Mouse (Mus musculus) hindbrain, embryonic 15.5 days (tissue): ENCODE results near the gene Il3ra. TPM values are rescaled to one million over a fixed set of nuclear protein-coding genes. Genes with fewer than 3 reads are reported as not detected.

Experiments
- ATAC-seq: fragments of 200-750 bp; cut with Nextera tagmentation; 2 replicates; pipeline ENCODE4 v1.8.0; 2017; ENCODE audit warnings: low read depth, moderate number of reproducible peaks, moderate TSS enrichment; ENCODE audit not compliant: low FRiP score
- H3K27ac ChIP-seq: fragments of 300-500 bp; sonication (generic); replicated peaks from 2 replicates; pipeline ENCODE4 v1.5.1; 2015; ENCODE audit warnings: mild to moderate bottlenecking, inconsistent platforms
- H3K27me3 ChIP-seq: fragments of 300-500 bp; sonication (generic); 2 replicates; pipeline ENCODE4 v1.6.1; 2015; ENCODE audit warnings: control low read depth, inconsistent platforms
- H3K36me3 ChIP-seq: fragments of 300-500 bp; sonication (generic); 2 replicates; pipeline ENCODE4 v1.6.1; 2015; ENCODE audit warnings: control low read depth, inconsistent platforms
- H3K4me1 ChIP-seq: fragments of 300-500 bp; sonication (generic); replicated peaks from 2 replicates; pipeline ENCODE4 v1.6.1; 2015; ENCODE audit warnings: control low read depth, inconsistent platforms
- H3K4me2 ChIP-seq: fragments of 300-500 bp; sonication (generic); 2 replicates; pipeline ENCODE4 v1.6.1; 2015; ENCODE audit warnings: moderate library complexity, mild to moderate bottlenecking, inconsistent platforms
- H3K4me3 ChIP-seq: fragments of 300-500 bp; sonication (generic); 2 replicates; pipeline ENCODE4 v1.5.1; 2015; ENCODE audit warnings: mild to moderate bottlenecking, inconsistent platforms
- H3K9ac ChIP-seq: fragments of 300-500 bp; sonication (generic); 2 replicates; pipeline ENCODE4 v1.6.1; 2015; ENCODE audit warnings: inconsistent platforms
- H3K9me3 ChIP-seq: fragments of 300-500 bp; sonication (generic); 2 replicates; pipeline ENCODE4 v1.6.1; 2016; ENCODE audit warnings: control low read depth, inconsistent platforms
- WGBS: fragments of 180-500 bp; shearing (Covaris S2); methylation state at CpG from one replicate; pipeline ENCODE4 v1.1.7; 2015; 5-methylcytosine and 5-hydroxymethylcytosine counted together
- polyA plus RNA-seq: library from polyadenylated mRNA; unstranded; fragments of >200 nt; fragmentation: Nextera tagmentation; extraction: Ambion mirVana; gene quantifications from 2 replicates; pipeline ENCODE4 v1.2.1, GENCODE M21; 2015

Il3ra gene
- polyA plus RNA-seq, 1 experiment from 2014 or later: 2.8 TPM

- Histone ChIP-seq H3K27ac (no peak overlapping the region), H3K36me3 (no peaks in the 10 kb centered on the region), H3K9ac (no peak overlapping the region), H3K27me3 (no peaks in the 10 kb centered on the region), H3K4me3 (no peak overlapping the region), H3K9me3 (peaks cover 6% of the 10 kb centered on the region; the same call in 1 of the 2 replicates), H3K4me1 (0 out of 2 replicates have a peak, but pooled peaks cover 3% of the 10 kb centered on the region), H3K4me2 (no peak overlapping the region)
- WGBS: 97% methylated on average over 29 of the region's 29 CpGs
- no peak for ATAC-seq
These were observed 4.4 kb downstream of the Il3ra start for GRCm38 (mm10) chr14:14350263-14351147.

- Histone ChIP-seq H3K27ac (no peak overlapping the region), H3K4me3 (no peak overlapping the region), H3K36me3 (no peaks in the 10 kb centered on the region), H3K9ac (no peak overlapping the region), H3K4me1 (0 out of 2 replicates have a peak, but pooled peaks cover 3% of the 10 kb centered on the region), H3K27me3 (no peaks in the 10 kb centered on the region), H3K4me2 (no peak overlapping the region), H3K9me3 (peaks cover 6% of the 10 kb centered on the region; the same call in 1 of the 2 replicates)
- ATAC-seq: no peak
- WGBS: 98% methylated on average over 7 of the region's 7 CpGs
These were observed 5.0 kb downstream of the Il3ra start for GRCm38 (mm10) chr14:14351148-14351455.

GRCm38 (mm10) chr14:14351721-14352590 lies 5.9 kb downstream of the Il3ra start:
- Histone ChIP-seq H3K27ac (no peak overlapping the region), H3K27me3 (no peaks in the 10 kb centered on the region), H3K4me3 (no peak overlapping the region), H3K9ac (no peak overlapping the region), H3K9me3 (peaks cover 6% of the 10 kb centered on the region; the same call in 1 of the 2 replicates), H3K4me1 (0 out of 2 replicates have a peak, but pooled peaks cover under 1% of the 10 kb centered on the region), H3K4me2 (no peak overlapping the region), H3K36me3 (no peaks in the 10 kb centered on the region)
- WGBS: 82% methylated on average over 9 of the region's 9 CpGs
- ATAC-seq: peak; percentile 24; the same call in 1 of the 2 replicates

GRCm38 (mm10) chr14:14352606-14353005 lies 6.5 kb downstream of the Il3ra start:
- Histone ChIP-seq H3K4me1 (no peaks in the 10 kb centered on the region), H3K4me3 (no peak overlapping the region), H3K27ac (no peak overlapping the region), H3K4me2 (no peak overlapping the region), H3K27me3 (no peaks in the 10 kb centered on the region), H3K9me3 (peaks cover 6% of the 10 kb centered on the region; the same call in 1 of the 2 replicates), H3K36me3 (no peaks in the 10 kb centered on the region), H3K9ac (no peak overlapping the region)
- WGBS: 64% methylated on average over 6 of the region's 6 CpGs
- no peak for ATAC-seq

- no peak overlapping the region for H3K9ac ChIP-seq
- no peaks in the 10 kb centered on the region for H3K4me1 ChIP-seq
- no peaks in the 10 kb centered on the region for H3K36me3 ChIP-seq
- H3K9me3 ChIP-seq: 0 out of 2 replicates have a peak, but pooled peaks cover 6% of the 10 kb centered on the region
- 80% methylated on average over 7 of the region's 7 CpGs for WGBS
- no peak overlapping the region for H3K4me3 ChIP-seq
- H3K27me3 ChIP-seq: no peaks in the 10 kb centered on the region
- no peak for ATAC-seq
- no peak overlapping the region for H3K4me2 ChIP-seq
- no peak overlapping the region for H3K27ac ChIP-seq
These were observed 7.1 kb downstream of the Il3ra start for GRCm38 (mm10) chr14:14353081-14353732.

- Histone ChIP-seq H3K4me3 (no peak overlapping the region), H3K9ac (no peak overlapping the region), H3K27me3 (no peaks in the 10 kb centered on the region), H3K4me2 (no peak overlapping the region), H3K27ac (no peak overlapping the region), H3K4me1 (no peaks in the 10 kb centered on the region), H3K9me3 (0 out of 2 replicates have a peak, but pooled peaks cover 6% of the 10 kb centered on the region), H3K36me3 (no peaks in the 10 kb centered on the region)
- ATAC-seq: no peak
- whole genome bisulfite sequencing: 59% methylated on average over 8 of the region's 8 CpGs
These were observed 7.8 kb downstream of the Il3ra start for GRCm38 (mm10) chr14:14353740-14354510.

- no peaks in the 10 kb centered on the region for H3K9me3 ChIP-seq
- H3K4me2 ChIP-seq: no peak overlapping the region
- no peak overlapping the region for H3K4me3 ChIP-seq
- ATAC-seq: no peak
- no peaks in the 10 kb centered on the region for H3K4me1 ChIP-seq
- H3K27ac ChIP-seq: no peak overlapping the region
- H3K27me3 ChIP-seq: no peaks in the 10 kb centered on the region
- H3K9ac ChIP-seq: no peak overlapping the region
- H3K36me3 ChIP-seq: no peaks in the 10 kb centered on the region
- 56% methylated on average over 13 of the region's 13 CpGs for WGBS
These were observed 8.7 kb downstream of the Il3ra start for GRCm38 (mm10) chr14:14354511-14355359.

GRCm38 (mm10) chr14:14355360-14355646 lies 9.2 kb downstream of the Il3ra start:
- Histone ChIP-seq H3K9ac (no peak overlapping the region), H3K4me1 (no peaks in the 10 kb centered on the region), H3K36me3 (no peaks in the 10 kb centered on the region), H3K27me3 (no peaks in the 10 kb centered on the region), H3K27ac (no peak overlapping the region), H3K4me2 (no peak overlapping the region), H3K4me3 (no peak overlapping the region), H3K9me3 (no peaks in the 10 kb centered on the region)
- 0 out of 2 replicates have a peak, but pooled peaks have one; percentile 16 for ATAC-seq
- 91% methylated on average over 8 of the region's 8 CpGs for WGBS

GRCm38 (mm10) chr14:14395535-14395934 lies 49.5 kb downstream of the Il3ra start:
- Histone ChIP-seq H3K36me3 (no peaks in the 10 kb centered on the region), H3K27ac (no peak overlapping the region), H3K4me3 (no peak overlapping the region), H3K4me1 (no peaks in the 10 kb centered on the region), H3K9ac (no peak overlapping the region), H3K9me3 (no peaks in the 10 kb centered on the region), H3K4me2 (no peak overlapping the region), H3K27me3 (no peaks in the 10 kb centered on the region)
- no peak for ATAC-seq
- 72% methylated on average over 1 of the region's 1 CpGs for WGBS

GRCm38 (mm10) chr14:14400998-14401397 lies 54.9 kb downstream of the Il3ra start, which contains the start of gene Olfr721-ps1:
Gene Olfr721-ps1, plus strand, starts transcription at chr14:14401298.
- Histone ChIP-seq H3K27ac (no peak within 1 kb of the TSS), H3K9me3 (no peaks in the 10 kb centered on the region), H3K9ac (no peak within 1 kb of the TSS), H3K4me2 (no peak within 1 kb of the TSS), H3K4me1 (no peaks in the 10 kb centered on the region), H3K4me3 (no peak within 1 kb of the TSS), H3K36me3 (no peaks in the 10 kb centered on the region), H3K27me3 (no peaks in the 10 kb centered on the region)
- 78% methylated on average over 2 of the region's 2 CpGs for WGBS
- ATAC-seq: no peak
